Mouse (Mus musculus): ENCODE measurements around the gene Mafg. TPM values are rescaled to one million over a fixed set of nuclear protein-coding genes. Genes with fewer than 3 reads are reported as not detected.
"Not testable (repeated sequence)": the region's sequence is repeated elsewhere in the genome, so short reads cannot be mapped to it uniquely, and the experiment has no call there.

Mafg gene
- polyA plus RNA-seq (2015; fragmentation: Nextera tagmentation; extraction: Ambion mirVana) = 24.3 and 25.4 TPM in 2 replicates

- Histone ChIP-seq H3K27me3 (ENCODE audit: insufficient read depth, low read length) (no peaks in the 10 kb centered on the region), H3K27ac (ENCODE audit: low read length) (peak within 1 kb of the TSS; percentile 91), H3K4me1 (ENCODE audit: insufficient read depth, low read length) (peaks cover 39% of the 10 kb centered on the region), H3K4me2 (replicated peaks; ENCODE audit: low read depth, low read length) (peak within 1 kb of the TSS; percentile 84), H3K9me3 (ENCODE audit: low read length) (no peaks in the 10 kb centered on the region), H3K4me3 (ENCODE audit: low read length) (peak within 1 kb of the TSS; percentile 90), H3K36me3 (ENCODE audit: insufficient read depth, low read length) (peaks cover 8% of the 10 kb centered on the region), H3K9ac (replicated peaks; ENCODE audit: low read length) (peak within 1 kb of the TSS; percentile 94)
- 10% methylated on average over 57 of the region's 58 CpGs for WGBS
- ATAC-seq (ENCODE audit: low FRiP score, low TSS enrichment) = peak; percentile 89
Observed at GRCm38 (mm10) chr11:120633520-120634343, at the start of gene Mafg. Mafg (minus strand) TSS chr11:120633600.

GRCm38 (mm10) chr11:120682683-120683082, 49.3 kb upstream of the Mafg start:
- Histone ChIP-seq H3K27ac (ENCODE audit: low read length) (no peak overlapping the region), H3K4me1 (ENCODE audit: insufficient read depth, low read length) (0 out of 2 replicates have a peak, but pooled peaks cover 5% of the 10 kb centered on the region), H3K9ac (replicated peaks; ENCODE audit: low read length) (no peak overlapping the region), H3K36me3 (ENCODE audit: insufficient read depth, low read length) (peaks cover 42% of the 10 kb centered on the region), H3K4me3 (ENCODE audit: low read length) (no peak overlapping the region), H3K4me2 (replicated peaks; ENCODE audit: low read depth, low read length) (no peak overlapping the region), H3K9me3 (ENCODE audit: low read length) (no peaks in the 10 kb centered on the region), H3K27me3 (ENCODE audit: insufficient read depth, low read length) (no peaks in the 10 kb centered on the region)
- WGBS = 97% methylated on average over 5 of the region's 5 CpGs
- ATAC-seq (ENCODE audit: low FRiP score, low TSS enrichment) = no peak

DNA sequence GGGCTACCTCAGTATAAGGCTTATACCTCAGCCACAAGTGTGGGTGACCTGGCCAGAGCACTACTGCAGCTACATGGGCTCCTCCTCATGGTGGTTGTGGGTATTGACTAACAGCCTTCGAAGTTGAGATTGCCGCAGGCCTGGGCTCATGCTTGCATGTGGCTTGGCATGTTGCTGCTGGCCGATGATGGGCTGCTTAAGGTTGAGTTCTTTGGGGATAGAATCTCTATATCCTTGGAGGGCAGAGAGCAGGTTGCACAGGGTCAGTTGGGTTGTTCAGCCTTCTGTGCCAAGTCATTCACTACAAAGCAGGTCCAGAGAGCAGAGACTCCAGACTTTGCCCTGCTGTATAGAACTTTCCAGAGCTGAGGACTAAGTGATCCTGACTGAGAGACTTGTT, 46.5 kb upstream of the Mafg start:
- Histone ChIP-seq H3K4me1 (ENCODE audit: insufficient read depth, low read length) (no peaks in the 10 kb centered on the region), H3K4me3 (ENCODE audit: low read length) (no peak overlapping the region), H3K4me2 (replicated peaks; ENCODE audit: low read depth, low read length) (no peak overlapping the region), H3K9me3 (ENCODE audit: low read length) (no peaks in the 10 kb centered on the region), H3K9ac (replicated peaks; ENCODE audit: low read length) (no peak overlapping the region), H3K27me3 (ENCODE audit: insufficient read depth, low read length) (no peaks in the 10 kb centered on the region), H3K36me3 (ENCODE audit: insufficient read depth, low read length) (peaks cover 30% of the 10 kb centered on the region), H3K27ac (ENCODE audit: low read length) (no peak overlapping the region)
- ATAC-seq (ENCODE audit: low FRiP score, low TSS enrichment) = 0 out of 2 replicates have a peak, but pooled peaks have one; percentile 37
- 87% methylated on average over 3 of the region's 3 CpGs for WGBS

DNA sequence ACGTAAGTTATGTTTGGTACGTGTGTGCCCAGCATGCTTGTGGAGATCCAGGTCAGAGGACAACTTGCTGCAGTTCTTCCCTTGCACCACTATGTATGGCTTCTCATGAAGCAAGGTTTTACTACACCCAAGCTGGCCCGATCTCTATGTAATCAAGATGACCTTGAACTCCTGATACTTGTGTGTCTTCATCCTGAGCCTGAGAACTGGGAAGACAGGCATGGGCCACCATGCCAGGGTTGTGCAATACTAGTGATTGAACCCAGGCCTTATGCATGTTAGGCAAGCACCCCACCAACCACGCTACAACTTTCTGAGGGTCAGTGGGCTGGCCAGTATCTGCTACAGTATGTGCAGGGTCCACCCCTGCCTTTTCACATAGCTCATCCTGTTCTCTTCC, 43.6 kb upstream of the Mafg start:
- no peaks in the 10 kb centered on the region for H3K27me3 ChIP-seq (ENCODE audit: insufficient read depth, low read length)
- H3K9ac ChIP-seq (replicated peaks; ENCODE audit: low read length) = 0 out of 2 replicates have a peak overlapping the region, but pooled peaks have one; percentile 9
- H3K4me3 ChIP-seq (ENCODE audit: low read length) = no peak overlapping the region
- no peak for ATAC-seq (ENCODE audit: low FRiP score, low TSS enrichment)
- H3K4me1 ChIP-seq (ENCODE audit: insufficient read depth, low read length) = peaks cover 8% of the 10 kb centered on the region
- no peak overlapping the region for H3K27ac ChIP-seq (ENCODE audit: low read length)
- no peaks in the 10 kb centered on the region for H3K9me3 ChIP-seq (ENCODE audit: low read length)
- peaks cover 23% of the 10 kb centered on the region for H3K36me3 ChIP-seq (ENCODE audit: insufficient read depth, low read length)
- 94% methylated on average over 4 of the region's 4 CpGs for WGBS
- no peak overlapping the region for H3K4me2 ChIP-seq (replicated peaks; ENCODE audit: low read depth, low read length)

GRCm38 (mm10) chr11:120675875-120676274, 42.5 kb upstream of the Mafg start:
- not testable (repeated sequence) for H3K4me3 ChIP-seq (ENCODE audit: low read length); H3K9ac ChIP-seq (replicated peaks; ENCODE audit: low read length); H3K9me3 ChIP-seq (ENCODE audit: low read length); H3K27me3 ChIP-seq (ENCODE audit: insufficient read depth, low read length); H3K4me2 ChIP-seq (replicated peaks; ENCODE audit: low read depth, low read length); H3K27ac ChIP-seq (ENCODE audit: low read length); ATAC-seq (ENCODE audit: low FRiP score, low TSS enrichment); H3K4me1 ChIP-seq (ENCODE audit: insufficient read depth, low read length)
- WGBS = 80% methylated on average over 4 of the region's 5 CpGs
- H3K36me3 ChIP-seq (ENCODE audit: insufficient read depth, low read length) = peaks cover 20% of the 10 kb centered on the region

GRCm38 (mm10) chr11:120673594-120674122, 40.3 kb upstream of the Mafg start:
- Histone ChIP-seq H3K27me3 (ENCODE audit: insufficient read depth, low read length) (no peaks in the 10 kb centered on the region), H3K9me3 (ENCODE audit: low read length) (no peaks in the 10 kb centered on the region), H3K4me1 (ENCODE audit: insufficient read depth, low read length) (peaks cover 8% of the 10 kb centered on the region), H3K9ac (replicated peaks; ENCODE audit: low read length) (peak overlapping the region; percentile 82), H3K27ac (ENCODE audit: low read length) (peak overlapping the region; percentile 80), H3K36me3 (ENCODE audit: insufficient read depth, low read length) (peaks cover 4% of the 10 kb centered on the region), H3K4me3 (ENCODE audit: low read length) (peak overlapping the region; percentile 68), H3K4me2 (replicated peaks; ENCODE audit: low read depth, low read length) (peak overlapping the region; percentile 95)
- ATAC-seq (ENCODE audit: low FRiP score, low TSS enrichment) = peak; percentile 26; the same call in 1 of the 2 replicates
- WGBS = 39% methylated on average over 12 of the region's 12 CpGs

- H3K27me3 ChIP-seq (ENCODE audit: insufficient read depth, low read length) = no peaks in the 10 kb centered on the region
- ATAC-seq (ENCODE audit: low FRiP score, low TSS enrichment) = peak; percentile 96
- H3K36me3 ChIP-seq (ENCODE audit: insufficient read depth, low read length) = no peaks in the 10 kb centered on the region
- H3K9ac ChIP-seq (replicated peaks; ENCODE audit: low read length) = peak within 1 kb of the TSS; percentile 82
- peak within 1 kb of the TSS; percentile 82 for H3K27ac ChIP-seq (ENCODE audit: low read length)
- peak within 1 kb of the TSS; percentile 95 for H3K4me2 ChIP-seq (replicated peaks; ENCODE audit: low read depth, low read length)
- H3K9me3 ChIP-seq (ENCODE audit: low read length) = no peaks in the 10 kb centered on the region
- H3K4me1 ChIP-seq (ENCODE audit: insufficient read depth, low read length) = peaks cover 8% of the 10 kb centered on the region
- peak within 1 kb of the TSS; percentile 68 for H3K4me3 ChIP-seq (ENCODE audit: low read length)
- WGBS = under 1% methylated on average over 82 of the region's 83 CpGs
Observed at GRCm38 (mm10) chr11:120672687-120673593, 39.5 kb upstream of the Mafg start, which contains the start of gene Aspscr1. Aspscr1 (plus strand) TSS chr11:120672973.

- no peak for ATAC-seq (ENCODE audit: low FRiP score, low TSS enrichment)
- H3K4me1 ChIP-seq (ENCODE audit: insufficient read depth, low read length) = no peaks in the 10 kb centered on the region
- peaks cover 19% of the 10 kb centered on the region for H3K27me3 ChIP-seq (ENCODE audit: insufficient read depth, low read length)
- H3K9ac ChIP-seq (replicated peaks; ENCODE audit: low read length) = no peak overlapping the region
- H3K36me3 ChIP-seq (ENCODE audit: insufficient read depth, low read length) = no peaks in the 10 kb centered on the region
- H3K9me3 ChIP-seq (ENCODE audit: low read length) = no peaks in the 10 kb centered on the region
- H3K4me3 ChIP-seq (ENCODE audit: low read length) = no peak overlapping the region
- 3% methylated on average over 3 of the region's 3 CpGs for WGBS
- no peak overlapping the region for H3K27ac ChIP-seq (ENCODE audit: low read length)
- H3K4me2 ChIP-seq (replicated peaks; ENCODE audit: low read depth, low read length) = no peak overlapping the region
Observed at GRCm38 (mm10) chr11:120666617-120667016, 33.2 kb upstream of the Mafg start.

GRCm38 (mm10) chr11:120665406-120665805, 32.0 kb upstream of the Mafg start:
- ATAC-seq (ENCODE audit: low FRiP score, low TSS enrichment) = peak; percentile 30; the same call in 1 of the 2 replicates
- 71% methylated on average over 3 of the region's 3 CpGs for WGBS
- Histone ChIP-seq H3K27me3 (ENCODE audit: insufficient read depth, low read length) (peaks cover 31% of the 10 kb centered on the region), H3K4me1 (ENCODE audit: insufficient read depth, low read length) (peaks cover 10% of the 10 kb centered on the region; the same call in 1 of the 2 replicates), H3K27ac (ENCODE audit: low read length) (no peak overlapping the region), H3K9me3 (ENCODE audit: low read length) (no peaks in the 10 kb centered on the region), H3K36me3 (ENCODE audit: insufficient read depth, low read length) (no peaks in the 10 kb centered on the region), H3K4me2 (replicated peaks; ENCODE audit: low read depth, low read length) (no peak overlapping the region), H3K4me3 (ENCODE audit: low read length) (no peak overlapping the region), H3K9ac (replicated peaks; ENCODE audit: low read length) (no peak overlapping the region; the same call in 1 of the 2 replicates)
